Mouse (Mus musculus): ENCODE results near the gene Golgb1. TPM values are rescaled to one million over a fixed set of nuclear protein-coding genes. Genes with fewer than 3 reads are reported as not detected.

The Golgb1 gene
- polyA plus RNA-seq, 1 experiment from 2014 or later, result 97.1 TPM

GRCm38 (mm10) chr16:36949614-36950336, 74.8 kb downstream of the Golgb1 start:
- Histone ChIP-seq H3K27ac (no peak overlapping the region), H3K4me3 (no peak overlapping the region), H3K36me3 (ENCODE audit: poor library complexity, severe bottlenecking) (no peaks in the 10 kb centered on the region), H3K9ac (no peak overlapping the region), H3K27me3 (no peaks in the 10 kb centered on the region), H3K9me3 (replicated peaks) (no peaks in the 10 kb centered on the region), H3K4me2 (no peak overlapping the region), H3K4me1 (peaks cover 5% of the 10 kb centered on the region; the same call in 1 of the 2 replicates)
- ATAC-seq, result no peak
- WGBS, result 73% methylated on average over 8 of the region's 8 CpGs

- Histone ChIP-seq H3K4me2 (no peak overlapping the region), H3K27ac (no peak overlapping the region), H3K4me1 (no peaks in the 10 kb centered on the region), H3K4me3 (no peak overlapping the region), H3K36me3 (ENCODE audit: poor library complexity, severe bottlenecking) (no peaks in the 10 kb centered on the region), H3K9ac (no peak overlapping the region), H3K27me3 (no peaks in the 10 kb centered on the region), H3K9me3 (replicated peaks) (no peaks in the 10 kb centered on the region)
- no peak for ATAC-seq
- 23% methylated on average over 4 of the region's 4 CpGs for WGBS
Observed at GRCm38 (mm10) chr16:36951029-36951428, 76.1 kb downstream of the Golgb1 start.

GRCm38 (mm10) chr16:36955106-36955505, 80.2 kb downstream of the Golgb1 start:
- WGBS, result 32% methylated on average over 11 of the region's 11 CpGs
- no peaks in the 10 kb centered on the region for H3K4me1 ChIP-seq
- H3K36me3 ChIP-seq (ENCODE audit: poor library complexity, severe bottlenecking), result no peaks in the 10 kb centered on the region
- H3K4me2 ChIP-seq, result no peak overlapping the region
- H3K27ac ChIP-seq, result no peak overlapping the region
- H3K4me3 ChIP-seq, result no peak overlapping the region
- no peaks in the 10 kb centered on the region for H3K9me3 ChIP-seq (replicated peaks)
- H3K27me3 ChIP-seq, result no peaks in the 10 kb centered on the region
- ATAC-seq, result no peak
- H3K9ac ChIP-seq, result no peak overlapping the region

GRCm38 (mm10) chr16:36963415-36963814, 88.5 kb downstream of the Golgb1 start:
- Histone ChIP-seq H3K4me2 (no peak overlapping the region), H3K9me3 (replicated peaks) (no peaks in the 10 kb centered on the region), H3K4me3 (no peak overlapping the region), H3K4me1 (no peaks in the 10 kb centered on the region), H3K9ac (no peak overlapping the region), H3K36me3 (ENCODE audit: poor library complexity, severe bottlenecking) (no peaks in the 10 kb centered on the region), H3K27me3 (no peaks in the 10 kb centered on the region), H3K27ac (no peak overlapping the region)
- no peak for ATAC-seq
- 87% methylated on average over 4 of the region's 4 CpGs for WGBS

- H3K4me3 ChIP-seq, result no peak overlapping the region
- no peaks in the 10 kb centered on the region for H3K27me3 ChIP-seq
- H3K9ac ChIP-seq, result no peak overlapping the region
- WGBS, result 91% methylated on average over 2 of the region's 2 CpGs
- H3K4me2 ChIP-seq, result no peak overlapping the region
- H3K4me1 ChIP-seq, result no peaks in the 10 kb centered on the region
- no peak overlapping the region for H3K27ac ChIP-seq
- ATAC-seq, result no peak
- no peaks in the 10 kb centered on the region for H3K9me3 ChIP-seq (replicated peaks)
- no peaks in the 10 kb centered on the region for H3K36me3 ChIP-seq (ENCODE audit: poor library complexity, severe bottlenecking)
Observed at GRCm38 (mm10) chr16:36979127-36979526, 104.2 kb downstream of the Golgb1 start.

Other genes starting within 250 kb of the Golgb1 start
- 0.77 and 0.85 TPM in 2 replicates for gene Cd86, start 209.1 kb upstream of the Golgb1 start, polyA plus RNA-seq (2015; fragmentation: Nextera tagmentation; extraction: Ambion mirVana)
- gene Ildr1, start 181.2 kb upstream of the Golgb1 start, polyA plus RNA-seq (2015; fragmentation: Nextera tagmentation; extraction: Ambion mirVana), result not detected in 2 replicates
- 13.0 and 14.6 TPM in 2 replicates for gene Slc15a2, start 90.2 kb upstream of the Golgb1 start, polyA plus RNA-seq (2015; fragmentation: Nextera tagmentation; extraction: Ambion mirVana)
- 60.3 and 60.4 TPM in 2 replicates for gene Iqcb1, start 46.8 kb upstream of the Golgb1 start, polyA plus RNA-seq (2015; fragmentation: Nextera tagmentation; extraction: Ambion mirVana)
- 0.71 and 0.99 TPM in 2 replicates for gene Eaf2, start 137 bp upstream of the Golgb1 start, polyA plus RNA-seq (2015; fragmentation: Nextera tagmentation; extraction: Ambion mirVana)
- 1.5 and 1.7 TPM in 2 replicates for gene Hcls1, start 59.8 kb downstream of the Golgb1 start, polyA plus RNA-seq (2015; fragmentation: Nextera tagmentation; extraction: Ambion mirVana)
- 0.05 and 0.13 TPM in 2 replicates for gene Fbxo40, start 115.3 kb downstream of the Golgb1 start, polyA plus RNA-seq (2015; fragmentation: Nextera tagmentation; extraction: Ambion mirVana)
- 9.2 and 9.5 TPM in 2 replicates for gene Polq, start 136.6 kb downstream of the Golgb1 start, polyA plus RNA-seq (2015; fragmentation: Nextera tagmentation; extraction: Ambion mirVana)